Mouse (Mus musculus) left cerebral cortex, adult 9 months (tissue): Measurements from ENCODE around the gene Phf20.
"Not testable (repeated sequence)": the region's sequence is repeated elsewhere in the genome, so short reads cannot be mapped to it uniquely, and the experiment has no call there.

Experiments
- DNase-seq, 2 experiments: peaks; one replicate each; pipeline ENCODE4 v3.0.0; 2022; ENCODE audit warnings: low spot score in 2 of 2

Phf20 gene

DNA sequence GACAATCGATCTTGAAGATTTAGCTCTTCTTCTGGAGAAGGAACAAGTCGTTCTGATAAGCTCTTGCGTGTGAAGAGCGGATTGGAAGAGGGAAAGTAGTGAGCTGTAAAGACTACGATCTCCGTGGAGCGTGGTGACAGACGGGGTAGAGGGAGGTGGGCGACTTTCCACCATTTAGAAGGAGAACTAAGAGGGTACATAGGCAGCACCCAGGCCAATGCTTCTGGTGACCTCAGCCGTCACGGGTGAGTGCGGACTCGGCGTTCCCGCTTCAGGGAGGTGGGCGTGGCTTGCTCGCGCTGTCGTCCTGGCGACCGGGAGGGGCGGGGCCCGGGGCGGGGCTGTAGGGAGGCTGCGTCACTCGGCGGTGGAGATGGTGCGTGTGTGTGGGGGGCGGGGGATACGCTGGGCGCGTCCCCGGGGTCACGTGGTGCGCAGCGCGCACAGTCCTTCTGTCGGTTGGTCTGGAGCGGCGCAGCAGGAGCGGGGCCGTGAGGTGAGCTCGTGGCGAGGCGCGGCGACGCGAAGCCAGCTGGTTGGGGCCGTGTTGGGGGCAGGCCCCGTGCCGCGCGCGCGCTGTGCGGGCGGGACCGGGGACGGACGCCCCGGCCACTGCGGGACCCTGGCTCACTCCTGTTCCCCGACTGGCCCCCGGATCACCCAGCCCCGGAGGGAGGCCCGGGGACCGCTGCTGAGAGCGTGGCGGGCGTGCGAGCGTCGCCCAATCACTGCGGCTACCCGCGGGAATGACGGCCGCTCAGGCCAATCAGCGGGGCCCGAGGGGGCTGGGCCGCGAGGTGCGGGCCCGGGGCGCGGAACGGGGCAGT is at the start of gene Phf20:
Gene Phf20, plus strand, starts transcription at position 165 of the 827 bp plus-strand sequence.
- DNase-seq, result peak; percentile 94 to 97

DNA sequence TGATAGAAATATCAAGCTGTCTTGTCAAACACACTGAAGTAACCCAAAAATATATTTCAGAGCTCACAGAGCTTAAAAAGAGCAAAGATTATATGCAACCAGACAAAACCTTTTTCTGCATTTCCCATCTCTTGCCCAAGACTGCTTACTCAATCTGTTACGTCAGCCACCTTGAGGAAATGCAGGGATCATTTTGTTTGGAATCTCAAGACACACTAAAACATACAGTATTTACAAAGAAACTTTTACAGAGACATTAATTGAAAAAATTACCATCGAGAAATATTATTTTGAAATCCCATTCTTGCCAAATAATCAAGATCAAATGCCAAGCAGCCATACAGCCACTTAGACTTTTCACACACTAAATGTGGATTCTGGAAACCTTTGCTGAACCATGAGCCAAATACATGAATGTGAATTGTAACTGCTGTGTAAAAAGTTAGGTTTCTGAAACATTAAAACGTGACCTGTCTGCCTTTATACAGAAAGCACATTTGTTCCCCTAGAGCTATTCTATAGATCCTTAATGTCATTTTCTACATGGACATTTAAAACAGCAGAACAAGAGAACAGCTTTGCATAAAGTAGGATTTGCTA is 48.9 kb upstream of the Phf20 start:
- no peak for DNase-seq

DNA sequence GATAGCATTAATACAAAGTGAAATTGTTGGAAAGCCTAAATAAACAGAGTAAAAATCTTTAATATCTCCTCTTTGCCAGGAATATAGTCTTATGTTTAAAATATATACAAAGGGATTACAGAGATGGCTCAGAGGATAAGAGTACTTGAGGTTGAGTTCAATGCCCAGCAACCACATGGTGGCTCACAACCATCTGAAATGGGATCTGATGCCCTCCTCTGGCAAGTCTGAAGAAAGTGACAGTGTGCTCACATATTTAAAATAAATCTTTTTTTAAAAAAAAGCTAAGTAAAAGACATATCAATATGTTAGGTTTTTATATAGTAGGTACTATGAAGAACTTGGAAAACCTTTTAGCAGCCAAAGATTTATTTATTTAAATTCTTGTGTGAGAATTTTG is 44.7 kb upstream of the Phf20 start:
- DNase-seq, result no peak

DNA sequence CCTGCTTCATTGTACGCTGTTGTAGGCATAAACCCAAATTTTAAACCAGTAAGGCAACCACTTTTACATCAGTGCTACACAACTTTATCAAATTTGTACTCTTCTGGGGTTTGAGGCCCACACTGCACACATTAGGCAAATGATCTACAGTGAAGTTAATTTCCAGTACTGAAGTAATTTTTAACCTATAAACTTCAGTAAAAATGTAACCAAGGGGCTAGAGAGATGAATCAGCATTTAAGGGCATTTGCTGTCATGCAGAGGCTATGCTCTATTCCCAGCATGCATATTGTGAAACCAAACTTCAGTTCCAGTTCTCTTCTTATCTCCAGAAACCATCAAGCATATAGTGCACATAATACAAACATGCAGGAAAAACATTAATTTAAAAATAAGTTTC is 30.8 kb upstream of the Phf20 start:
- no peak for DNase-seq

DNA sequence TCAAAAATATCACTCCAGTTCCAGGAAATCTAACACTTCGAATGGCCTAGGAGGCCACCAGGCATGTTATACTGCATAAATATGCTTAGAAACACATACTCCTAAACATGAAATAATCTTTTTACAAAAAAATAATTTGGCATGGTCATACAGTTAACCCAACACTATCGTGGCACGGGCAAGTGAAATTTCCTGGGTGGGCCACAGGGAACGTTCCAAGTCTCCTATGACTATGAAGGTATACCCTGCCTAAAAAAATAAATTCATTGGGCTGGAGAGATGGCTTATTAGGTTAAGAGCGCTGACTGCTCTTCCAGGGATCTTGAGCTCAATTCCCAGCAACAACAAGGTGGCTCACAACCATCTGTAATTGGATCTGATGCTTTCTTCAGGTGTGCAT is 29.7 kb upstream of the Phf20 start:
- DNase-seq, result no peak

DNA sequence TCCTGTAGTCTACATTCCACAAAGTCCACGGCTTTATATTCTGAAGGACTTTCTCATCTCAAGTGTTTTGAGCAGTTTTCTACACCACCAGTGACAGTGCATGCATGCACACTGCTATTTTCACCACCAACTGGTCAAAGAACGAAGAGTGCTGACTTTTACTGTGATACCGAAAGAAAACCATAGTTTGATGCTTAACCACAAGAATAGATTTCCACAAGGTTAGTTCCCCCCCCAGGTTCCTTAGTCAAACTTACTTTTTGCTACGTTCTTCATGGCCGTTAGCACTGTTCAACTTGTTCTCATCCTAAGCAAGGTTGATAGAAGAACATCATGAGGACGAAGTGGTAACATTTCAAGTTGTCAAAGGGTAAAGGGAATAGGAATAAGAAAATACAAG is 19.2 kb upstream of the Phf20 start:
- no peak for DNase-seq

DNA sequence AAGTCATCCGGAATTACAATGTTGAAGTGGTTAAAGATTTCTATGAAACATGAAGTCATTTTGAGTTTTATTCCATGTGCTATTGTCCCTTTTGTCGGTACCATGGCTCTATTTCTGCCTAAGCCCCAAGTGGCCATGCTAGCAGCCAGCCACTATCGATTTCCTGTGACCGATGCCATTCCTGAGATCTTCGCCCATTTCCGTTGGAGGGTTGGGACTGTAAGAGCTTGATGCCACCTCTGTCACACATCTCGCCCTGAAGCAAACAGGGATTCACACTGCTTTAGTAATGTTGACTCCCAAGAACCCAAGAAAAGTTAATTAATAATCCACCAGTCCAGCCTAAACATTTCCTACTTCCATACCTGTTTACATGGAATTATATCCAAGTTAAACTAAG is 18.6 kb upstream of the Phf20 start:
- no peak for DNase-seq

DNA sequence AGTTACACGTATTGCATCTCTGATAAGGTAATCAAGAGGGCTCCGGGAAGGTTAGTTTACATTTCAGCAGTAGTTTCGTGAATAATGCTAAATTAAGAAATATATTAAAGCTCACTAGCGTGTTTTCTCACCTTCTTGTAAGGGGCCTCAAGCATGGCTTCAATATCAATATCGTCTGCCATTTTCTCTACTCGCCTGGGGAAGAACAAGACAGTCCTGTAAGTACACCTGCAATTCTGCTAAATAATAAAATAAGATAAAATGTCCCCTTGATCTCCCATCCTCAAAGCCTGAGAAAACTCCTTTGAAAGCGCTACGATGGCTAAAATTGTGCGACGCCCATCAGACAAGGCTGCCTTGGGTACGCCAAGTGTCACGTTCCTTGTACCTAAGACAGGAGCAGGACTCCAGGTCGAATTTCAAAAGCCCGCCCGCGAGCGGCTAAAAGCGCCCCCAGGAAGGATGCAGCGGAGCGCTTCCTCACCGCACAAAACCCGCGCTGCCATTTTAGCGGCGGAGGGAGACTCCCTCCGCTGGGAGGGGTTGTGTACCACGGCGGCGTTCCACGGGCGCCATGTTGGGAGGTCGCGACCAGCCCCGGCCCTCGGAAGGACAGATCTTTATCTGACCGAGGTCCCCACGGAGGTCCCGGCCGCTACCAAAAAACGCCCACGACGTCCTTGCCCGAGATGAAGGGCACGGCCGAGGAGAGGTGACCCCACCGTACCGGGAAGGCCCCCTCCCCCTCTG is 17.0 kb upstream of the Phf20 start:
- DNase-seq, result peak in 1 of 2 experiments; percentile 74

DNA sequence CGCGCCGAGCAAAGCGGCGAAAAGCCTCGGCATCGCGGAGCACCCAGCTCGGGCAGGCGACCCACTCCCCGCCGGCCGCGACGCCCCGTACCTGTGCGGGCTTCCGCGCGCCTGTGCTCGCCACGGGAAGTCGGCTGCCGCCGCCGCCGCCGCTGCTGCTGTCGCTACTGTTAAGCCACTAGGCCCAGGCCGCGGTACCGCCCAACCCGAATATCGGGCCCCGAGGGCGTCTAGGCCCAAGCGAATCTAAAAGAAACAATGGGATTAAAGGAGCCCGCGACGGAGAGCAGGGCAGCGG is 16.5 kb upstream of the Phf20 start:
- no peak for DNase-seq

DNA sequence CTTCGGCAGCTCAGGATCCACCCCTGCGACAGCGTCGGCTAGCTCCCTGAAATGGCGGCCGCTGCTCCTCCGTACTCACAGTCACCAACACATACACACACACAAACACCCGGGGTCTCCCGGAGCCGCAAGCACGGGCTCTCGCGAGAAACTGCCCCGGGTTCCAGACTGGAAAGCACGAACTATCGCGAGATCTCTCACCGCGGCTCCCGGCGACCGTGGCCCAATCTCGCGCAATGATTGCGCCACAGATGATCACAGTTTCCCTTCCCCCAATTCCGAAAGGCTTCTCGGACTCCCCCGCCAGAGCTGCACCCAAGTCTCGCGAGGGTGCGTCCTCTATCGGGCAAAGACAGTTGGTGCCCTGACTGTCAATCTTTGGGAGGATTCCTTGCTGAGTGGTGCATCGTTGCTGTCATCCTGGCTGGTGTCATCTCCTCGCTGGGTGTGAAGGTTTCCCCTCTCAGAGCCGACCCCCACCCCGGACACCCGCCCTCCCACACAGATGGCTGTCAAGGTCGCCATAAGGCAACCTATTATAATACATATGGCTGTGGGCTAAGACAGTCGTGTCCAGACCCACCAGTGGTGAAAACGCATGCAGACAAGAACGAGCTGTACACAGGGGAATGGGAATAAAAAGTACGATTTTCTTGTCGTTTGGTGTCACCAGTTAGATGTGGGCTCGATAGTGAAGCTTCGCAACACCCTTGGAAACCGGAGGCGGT is 16.0 kb upstream of the Phf20 start, which contains the start of gene Rbm39:
Gene Rbm39, minus strand, starts transcription at position 145 of the 728 bp plus-strand sequence.
- peak; percentile 99 to 100 for DNase-seq

DNA sequence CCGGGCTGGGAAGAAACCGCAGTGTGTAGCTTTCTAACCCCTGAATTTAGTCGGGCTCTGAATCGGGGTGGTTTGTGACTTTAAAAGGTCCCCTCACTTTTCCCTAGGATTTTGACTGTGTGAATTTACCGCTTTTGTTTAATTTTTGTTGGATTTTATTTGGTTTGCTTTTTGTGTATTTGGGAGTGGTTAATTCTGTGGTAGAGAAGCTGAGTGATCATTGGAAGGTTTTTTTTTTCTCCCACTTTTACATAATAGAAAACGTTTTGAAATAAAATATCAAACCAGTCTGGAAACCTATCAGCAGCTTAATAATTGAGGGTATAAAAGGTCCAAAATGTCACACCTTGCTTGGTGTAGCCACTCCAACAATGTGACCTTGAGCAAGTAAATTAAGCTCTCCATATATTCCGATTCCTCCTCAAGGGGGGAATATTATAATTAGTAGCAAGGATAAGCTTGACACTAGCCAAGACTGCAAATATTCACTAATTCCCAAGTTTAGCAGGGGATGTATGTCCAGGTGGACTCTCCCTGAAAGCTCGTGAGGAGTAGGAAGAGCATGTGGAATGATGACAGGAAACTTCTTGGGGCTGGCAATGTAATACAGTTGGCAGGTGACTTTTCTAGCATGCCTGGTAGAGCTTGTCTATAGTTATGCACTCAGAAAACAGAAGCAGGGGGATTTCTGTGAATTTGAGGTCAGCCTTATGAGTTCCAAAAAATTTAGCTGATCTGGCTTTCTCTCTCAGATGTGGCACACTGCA is 15.3 kb upstream of the Phf20 start:
- no peak for DNase-seq

DNA sequence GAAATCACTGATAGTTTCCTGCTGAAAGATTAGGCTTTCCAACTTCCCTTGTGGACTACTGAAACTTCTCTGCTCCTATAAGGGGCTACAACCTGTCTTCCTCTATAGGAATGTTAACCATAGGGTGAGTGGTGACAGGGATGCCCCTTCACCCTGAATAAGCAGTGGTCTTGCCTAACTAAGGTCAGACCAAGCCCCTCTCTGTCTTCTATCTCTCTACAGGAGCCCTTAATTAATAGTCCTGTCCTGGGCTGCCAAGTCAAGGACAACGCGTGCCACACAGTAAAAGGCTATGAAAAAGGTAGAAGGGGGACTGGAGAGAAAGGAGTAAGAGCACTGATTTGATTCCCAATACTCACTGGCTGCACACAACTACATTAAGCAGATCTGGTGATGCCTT is 14.7 kb upstream of the Phf20 start:
- DNase-seq, result no peak

DNA sequence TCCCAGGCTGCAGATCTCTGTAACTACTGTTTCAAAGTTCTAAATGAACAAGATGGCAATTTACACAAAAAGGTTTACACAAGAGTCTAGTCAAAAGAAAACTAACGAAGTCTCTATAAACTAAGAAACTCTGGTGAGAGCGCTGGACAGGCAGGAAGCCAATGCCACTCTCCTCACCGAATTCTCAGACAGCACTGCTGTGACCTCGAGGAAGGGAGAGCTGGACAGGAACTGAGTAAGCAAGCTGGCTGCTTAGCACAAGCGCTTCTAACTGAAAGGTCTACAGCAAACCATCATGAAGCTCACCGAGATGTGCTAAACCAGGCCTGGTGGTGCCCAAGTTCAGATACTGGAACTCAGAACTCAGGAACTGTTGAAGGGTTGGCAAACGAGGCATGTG is 7.0 kb upstream of the Phf20 start:
- not testable (repeated sequence) for DNase-seq

DNA sequence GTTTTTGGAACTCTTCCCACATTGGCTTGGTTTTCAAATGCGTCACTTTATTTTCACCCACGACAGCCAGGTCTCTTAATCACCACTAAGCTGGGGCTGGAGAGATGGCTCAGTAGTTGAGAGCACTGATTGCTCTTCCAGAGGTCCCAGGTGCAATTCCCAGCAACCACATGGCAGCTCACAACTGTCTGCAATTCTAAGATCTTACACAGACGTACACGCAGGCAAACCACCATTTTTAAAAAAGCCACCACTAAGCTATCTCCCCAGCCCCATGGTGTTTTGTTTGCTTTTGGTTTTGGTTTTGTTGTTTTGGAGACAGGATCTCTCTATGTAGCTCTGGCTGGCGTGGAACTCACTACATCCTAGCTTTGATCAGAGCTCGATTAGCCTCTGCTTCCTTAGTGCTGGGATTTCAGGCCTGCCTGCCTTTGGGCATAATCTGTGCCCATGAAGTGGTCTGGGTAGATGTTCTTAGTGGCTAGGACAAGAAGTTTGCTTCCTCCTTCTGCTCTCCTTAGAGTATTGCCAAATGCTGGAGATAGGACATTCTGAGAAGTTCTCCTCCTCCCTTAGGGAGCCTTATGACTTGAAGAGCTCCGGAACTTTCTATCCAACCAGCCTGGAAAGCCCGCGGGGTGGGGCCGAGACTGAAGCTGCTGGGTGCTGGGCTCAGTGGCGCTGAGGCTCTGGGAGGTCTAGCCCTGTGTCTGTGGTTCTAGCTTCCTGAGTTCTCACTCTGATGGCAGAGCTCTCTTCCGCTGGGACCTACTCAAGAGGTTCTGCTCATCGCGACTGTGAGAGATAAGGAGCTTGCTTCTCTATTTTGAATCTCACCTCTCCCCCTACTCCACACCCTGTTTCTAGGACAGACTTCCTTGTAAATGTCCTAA is 6.0 kb upstream of the Phf20 start:
- no peak for DNase-seq

DNA sequence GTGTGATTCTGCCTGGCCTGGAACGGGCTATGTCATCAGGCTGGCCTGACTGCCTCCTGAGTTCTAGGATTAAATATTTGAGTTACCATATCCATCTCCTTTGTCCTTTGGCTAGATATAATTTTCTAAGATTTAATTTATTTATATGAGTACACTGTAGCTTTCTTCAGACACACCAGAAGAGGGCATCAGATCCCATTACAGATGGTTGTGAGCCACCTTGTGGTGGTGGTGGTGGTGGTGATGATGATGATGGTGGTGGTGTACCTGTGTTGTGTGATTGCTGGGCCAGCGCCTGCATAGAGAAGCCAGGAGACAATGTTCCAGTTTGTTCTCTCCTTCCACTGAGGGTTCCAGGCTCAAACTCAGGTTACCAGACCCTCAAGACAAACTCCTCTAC is 4.7 kb upstream of the Phf20 start:
- no peak for DNase-seq

DNA sequence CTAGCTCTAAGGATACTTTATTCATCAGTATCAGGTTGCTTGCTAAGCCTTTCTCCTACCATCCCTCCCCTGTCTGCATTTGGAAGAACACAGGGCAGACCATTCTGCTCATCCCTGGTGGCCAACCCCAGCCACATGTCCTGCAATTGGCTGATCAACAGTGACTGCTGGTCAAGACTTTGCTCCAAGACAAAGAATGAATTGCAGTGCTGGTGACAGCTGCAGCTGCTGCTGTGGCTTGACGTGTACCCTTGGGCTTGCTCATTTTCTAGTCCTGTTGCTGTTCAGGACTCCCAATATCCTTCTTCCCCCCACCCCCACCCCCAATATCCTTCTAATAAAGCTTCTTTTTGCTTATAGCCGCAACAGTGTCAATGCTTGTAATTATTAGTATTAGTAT is 4.2 kb upstream of the Phf20 start:
- no peak for DNase-seq

DNA sequence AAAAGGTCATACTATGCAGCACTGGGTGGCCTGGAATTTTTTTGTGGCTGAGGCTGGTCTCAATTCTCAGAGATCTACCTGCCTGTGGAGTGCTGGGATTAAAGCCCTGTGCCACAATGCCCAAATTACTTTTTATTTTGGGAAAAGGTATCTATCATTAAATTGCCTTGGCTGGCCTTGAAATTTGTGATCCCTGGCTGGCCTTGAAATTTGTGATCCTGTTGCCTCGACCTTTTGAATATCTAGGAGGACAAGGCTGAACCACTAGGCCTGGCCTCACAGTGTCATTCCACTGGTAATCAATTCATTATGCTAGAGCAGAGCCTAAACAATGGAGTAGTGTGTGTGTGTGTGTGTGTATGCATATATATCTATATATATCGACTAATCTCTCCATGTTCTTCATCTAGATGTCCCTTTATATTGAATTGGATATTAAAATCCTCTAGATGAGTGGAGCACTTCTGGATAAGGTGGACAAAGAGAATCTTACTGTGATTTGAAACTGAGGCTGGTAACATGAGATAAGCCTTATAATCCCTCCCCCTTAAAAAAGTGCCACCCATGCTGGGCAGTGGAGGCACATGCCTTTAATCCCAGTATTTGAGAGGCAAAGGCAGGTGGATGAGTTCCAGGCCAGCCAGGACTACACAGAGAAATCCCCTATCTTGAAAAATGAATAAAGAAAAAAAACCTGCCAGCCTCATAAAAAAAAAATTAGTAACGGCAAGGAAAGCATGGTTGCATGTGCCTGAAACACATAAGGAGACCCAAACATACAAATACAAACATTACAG is 3.0 kb upstream of the Phf20 start:
- DNase-seq, result no peak

DNA sequence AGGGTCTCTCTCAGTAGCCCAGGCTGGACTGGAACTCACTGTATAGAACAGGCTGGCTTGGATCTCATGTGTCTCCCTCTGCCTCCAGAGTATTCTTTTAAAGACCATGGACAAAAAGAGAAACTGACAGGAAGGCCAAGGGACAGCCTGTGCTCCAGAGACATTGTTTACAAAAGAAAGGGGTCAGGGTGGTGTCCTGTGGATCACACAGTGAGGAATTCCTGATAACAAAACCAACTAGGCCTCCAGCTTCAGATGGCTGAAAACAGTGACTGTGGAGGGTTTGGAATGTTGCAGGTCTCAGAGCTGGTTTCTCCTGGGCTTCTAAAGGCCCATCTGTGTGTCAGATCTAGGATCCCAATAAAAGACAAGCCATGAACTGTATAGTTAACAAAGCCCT is 1.7 kb upstream of the Phf20 start:
- DNase-seq, result no peak

DNA sequence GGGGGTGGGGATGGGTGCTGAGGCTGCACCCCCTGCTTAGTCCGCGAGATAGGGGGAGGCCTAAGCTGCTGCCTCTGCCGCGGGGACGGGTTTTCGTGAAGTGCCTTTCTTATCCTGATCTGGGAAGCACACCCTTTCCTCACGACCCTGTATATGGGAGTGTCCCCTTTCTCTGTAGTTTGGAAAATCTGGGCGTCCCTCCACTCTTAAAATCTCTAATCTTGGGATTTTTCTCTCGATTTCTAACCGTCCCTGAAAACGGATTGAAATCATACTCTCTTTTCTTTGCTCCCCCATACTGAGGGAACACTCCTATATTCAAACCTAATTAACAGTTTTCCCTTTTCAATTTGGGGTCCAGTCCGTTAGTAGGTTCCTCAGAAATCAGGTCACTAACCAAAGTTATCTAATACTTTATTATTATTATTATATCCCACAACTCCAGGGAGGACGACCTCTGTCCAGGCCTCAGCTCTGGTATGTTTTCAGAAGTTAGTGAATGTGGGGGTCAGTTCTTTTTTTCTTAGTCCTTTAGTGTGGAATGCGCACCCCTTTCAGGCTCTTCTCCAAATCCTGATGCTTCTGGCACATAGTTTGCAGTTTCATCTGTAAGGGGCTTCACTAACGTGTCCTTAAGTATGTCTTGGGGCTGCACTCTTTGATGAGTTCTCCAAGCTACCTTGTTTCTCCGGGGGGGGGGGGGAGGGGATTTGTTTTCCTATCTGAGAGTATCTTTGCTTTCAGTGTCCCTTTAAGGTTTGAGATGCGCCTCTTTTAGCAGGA is 1.1 kb downstream of the Phf20 start:
- DNase-seq, result no peak
